Mouse (Mus musculus) ES-Bruce4 (cell line): ENCODE results near the gene Celf2. TPM values are rescaled to one million over a fixed set of nuclear protein-coding genes. Genes with fewer than 3 reads are reported as not detected.

ENCODE experiments used
- H3K27ac ChIP-seq: 2 replicates; pipeline ENCODE4 v1.5.1; 2012; ENCODE audit warnings: low read length, inconsistent platforms; ENCODE audit not compliant: insufficient read depth
- H3K27me3 ChIP-seq: 2 replicates; pipeline ENCODE4 v1.6.1; 2012; ENCODE audit warnings: mild to moderate bottlenecking, low read length, inconsistent platforms; ENCODE audit not compliant: control insufficient read depth, poor library complexity, insufficient read depth, severe bottlenecking
- H3K36me3 ChIP-seq: 2 replicates; pipeline ENCODE4 v1.6.1; 2012; ENCODE audit warnings: inconsistent platforms, mild to moderate bottlenecking, low read length, moderate library complexity; ENCODE audit not compliant: control insufficient read depth, poor library complexity, insufficient read depth, severe bottlenecking
- H3K4me1 ChIP-seq: one replicate; pipeline ENCODE4 v1.8.1; 2011; ENCODE audit warnings: low read length; ENCODE audit not compliant: control insufficient read depth, insufficient read depth
- H3K4me3 ChIP-seq: 2 replicates; pipeline ENCODE4 v1.5.1; 2011; ENCODE audit warnings: low read depth, mild to moderate bottlenecking, low read length
- H3K9ac ChIP-seq: 2 replicates; pipeline ENCODE4 v1.6.1; 2012; ENCODE audit warnings: low read depth, mild to moderate bottlenecking, inconsistent platforms; ENCODE audit not compliant: poor library complexity, severe bottlenecking
- H3K9me3 ChIP-seq: replicated peaks from 2 replicates; pipeline ENCODE4 v1.6.1; 2012; ENCODE audit warnings: mild to moderate bottlenecking, low read length, inconsistent platforms; ENCODE audit not compliant: control insufficient read depth, poor library complexity, insufficient read depth, severe bottlenecking
- CTCF ChIP-seq: IDR thresholded peaks from one replicate; pipeline ENCODE4 v1.8.1; 2011; ENCODE audit warnings: low read depth, low read length
- EP300 ChIP-seq: IDR thresholded peaks from 2 replicates; pipeline ENCODE4 v1.6.1; 2011; ENCODE audit warnings: low read depth, low read length; ENCODE audit not compliant: insufficient read depth
- POLR2A ChIP-seq: IDR thresholded peaks from one replicate; pipeline ENCODE4 v1.8.1; 2011; ENCODE audit warnings: low read length; ENCODE audit not compliant: insufficient read depth
- polyA plus RNA-seq: library from polyadenylated mRNA; stranded (reverse); fragments of >200 nt; gene quantifications from 2 replicates; pipeline ENCODE4 v1.2.4, GENCODE M21; 2011; ENCODE audit warnings: low read depth; ENCODE audit not compliant: missing spikeins, insufficient read depth, insufficient read length

The Celf2 gene
- polyA plus RNA-seq, 1 experiment: 10.6 TPM

DNA sequence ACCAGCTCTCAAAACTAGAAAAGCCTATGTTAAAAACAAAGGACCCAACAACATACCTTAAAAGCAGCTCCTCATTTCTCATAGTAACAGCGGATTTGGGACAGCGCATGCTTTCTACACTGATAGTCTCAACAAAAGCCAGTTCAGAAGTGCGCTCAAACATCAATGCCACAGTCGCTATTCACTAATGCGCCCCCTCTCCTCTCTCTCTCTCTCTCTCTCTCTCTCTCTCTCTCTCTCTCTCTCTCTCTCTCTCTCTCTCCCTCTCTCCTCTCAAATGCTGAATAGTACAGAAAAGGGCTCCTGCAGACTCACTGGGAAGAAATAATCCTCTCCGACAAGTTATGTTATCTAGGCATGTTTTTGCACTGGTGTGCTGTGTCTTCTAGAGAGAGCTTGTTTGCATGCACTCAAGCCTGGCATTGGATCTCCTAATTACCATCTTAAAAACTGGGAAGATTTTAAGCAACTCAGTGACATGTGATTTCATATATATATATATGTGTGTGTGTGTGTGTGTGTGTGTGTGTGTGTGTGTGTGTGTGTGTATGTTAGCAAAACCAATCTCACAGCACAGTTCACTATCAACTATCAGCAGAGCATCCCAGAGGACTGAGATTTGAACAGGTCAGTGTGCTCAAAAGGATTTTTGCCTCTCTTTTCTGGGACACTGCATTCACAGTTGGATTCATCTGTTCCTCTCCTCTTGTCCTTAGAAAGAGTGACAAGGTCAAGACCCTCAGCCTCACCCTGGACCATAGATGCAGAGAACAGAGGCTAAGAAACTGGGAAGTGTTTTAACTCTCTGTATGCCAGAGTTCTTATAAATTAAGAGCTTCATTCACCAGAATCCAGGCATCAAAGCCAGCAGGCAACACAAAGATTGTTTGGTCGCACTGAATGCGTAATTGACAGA lies 624.3 kb downstream of the Celf2 start:
- Histone ChIP-seq H3K27me3 (no peaks in the 10 kb centered on the region), H3K9me3 (no peaks in the 10 kb centered on the region), H3K4me3 (no peak overlapping the region), H3K36me3 (no peaks in the 10 kb centered on the region), H3K27ac (no peak overlapping the region), H3K4me1 (no peaks in the 10 kb centered on the region), H3K9ac (no peak overlapping the region)
- TF ChIP-seq EP300: no peak
- no peak for TF ChIP-seq CTCF
- TF ChIP-seq POLR2A: no peak

DNA sequence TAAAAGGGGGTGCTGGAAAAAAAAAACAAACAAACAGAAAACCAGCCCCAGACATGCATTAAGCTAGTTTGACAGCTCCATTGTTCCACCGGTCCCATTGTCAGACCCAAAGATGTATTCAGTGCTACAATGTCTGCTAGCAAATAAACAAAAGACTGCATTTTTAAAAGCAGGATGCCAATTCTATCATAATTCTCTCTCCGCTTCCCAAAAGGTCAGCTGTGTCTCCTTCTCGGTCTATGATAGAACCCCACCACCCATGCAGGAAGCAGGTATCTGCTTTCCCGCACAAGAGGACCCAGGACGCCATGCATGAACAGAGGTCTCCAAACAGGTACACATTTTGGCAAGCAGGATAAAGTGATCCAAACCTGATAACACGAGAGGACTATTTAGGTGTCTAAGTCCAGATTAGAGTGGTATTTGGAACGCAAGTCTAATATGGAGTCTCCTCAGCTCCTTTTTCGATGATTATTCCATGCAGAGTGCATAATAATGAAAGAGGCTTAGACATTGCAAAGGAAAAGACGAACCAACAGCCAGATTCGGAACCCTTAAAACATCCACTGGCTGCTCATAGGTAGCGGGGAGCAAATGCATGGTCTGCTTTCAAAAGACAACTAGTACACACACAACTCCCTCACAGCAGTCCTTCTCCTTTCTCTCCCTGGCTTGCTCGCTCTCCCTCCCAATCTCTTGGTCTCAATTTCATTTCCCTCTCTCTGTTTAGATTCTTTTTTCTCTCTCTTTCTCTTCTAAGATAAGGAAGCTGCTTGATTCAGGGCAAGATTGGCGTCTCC lies 625.2 kb downstream of the Celf2 start:
- Histone ChIP-seq H3K4me1 (no peaks in the 10 kb centered on the region), H3K27me3 (no peaks in the 10 kb centered on the region), H3K27ac (no peak overlapping the region), H3K9me3 (no peaks in the 10 kb centered on the region), H3K9ac (no peak overlapping the region), H3K4me3 (no peak overlapping the region), H3K36me3 (no peaks in the 10 kb centered on the region)
- no peak for TF ChIP-seq POLR2A
- TF ChIP-seq CTCF: no peak
- TF ChIP-seq EP300: no peak

DNA sequence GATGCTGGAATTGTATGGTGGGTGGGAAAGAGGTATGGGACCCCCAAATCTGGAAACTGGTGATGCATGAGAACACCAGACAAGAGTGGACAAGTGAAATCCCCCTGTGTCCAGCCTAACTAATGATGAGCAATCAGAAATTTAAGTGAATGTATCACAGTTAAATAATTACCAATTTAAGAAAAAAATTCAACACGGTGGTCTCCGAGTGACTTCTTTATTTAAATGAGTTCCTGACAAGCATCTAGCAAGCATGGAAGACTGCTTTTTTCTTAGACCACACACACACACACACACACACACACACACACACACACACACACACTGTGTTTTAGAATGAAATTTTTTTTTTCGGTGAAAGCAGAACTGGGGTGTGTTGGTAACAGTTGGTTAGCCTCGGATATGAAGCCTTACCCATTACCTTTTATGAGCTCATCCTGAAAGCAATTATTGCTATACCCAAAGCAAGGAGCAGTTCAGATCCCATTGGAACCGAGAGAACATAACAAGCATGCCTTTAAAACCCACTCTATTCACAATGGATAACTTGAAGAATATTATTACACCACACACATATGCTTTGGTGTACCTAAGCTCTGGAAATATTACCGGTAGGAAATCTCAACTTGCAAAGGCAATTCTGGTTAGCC lies 627.0 kb downstream of the Celf2 start:
- Histone ChIP-seq H3K9me3 (no peaks in the 10 kb centered on the region), H3K9ac (no peak overlapping the region), H3K27me3 (no peaks in the 10 kb centered on the region), H3K4me3 (no peak overlapping the region), H3K36me3 (no peaks in the 10 kb centered on the region), H3K27ac (no peak overlapping the region), H3K4me1 (no peaks in the 10 kb centered on the region)
- no peak for TF ChIP-seq CTCF
- TF ChIP-seq POLR2A: no peak
- TF ChIP-seq EP300: no peak

DNA sequence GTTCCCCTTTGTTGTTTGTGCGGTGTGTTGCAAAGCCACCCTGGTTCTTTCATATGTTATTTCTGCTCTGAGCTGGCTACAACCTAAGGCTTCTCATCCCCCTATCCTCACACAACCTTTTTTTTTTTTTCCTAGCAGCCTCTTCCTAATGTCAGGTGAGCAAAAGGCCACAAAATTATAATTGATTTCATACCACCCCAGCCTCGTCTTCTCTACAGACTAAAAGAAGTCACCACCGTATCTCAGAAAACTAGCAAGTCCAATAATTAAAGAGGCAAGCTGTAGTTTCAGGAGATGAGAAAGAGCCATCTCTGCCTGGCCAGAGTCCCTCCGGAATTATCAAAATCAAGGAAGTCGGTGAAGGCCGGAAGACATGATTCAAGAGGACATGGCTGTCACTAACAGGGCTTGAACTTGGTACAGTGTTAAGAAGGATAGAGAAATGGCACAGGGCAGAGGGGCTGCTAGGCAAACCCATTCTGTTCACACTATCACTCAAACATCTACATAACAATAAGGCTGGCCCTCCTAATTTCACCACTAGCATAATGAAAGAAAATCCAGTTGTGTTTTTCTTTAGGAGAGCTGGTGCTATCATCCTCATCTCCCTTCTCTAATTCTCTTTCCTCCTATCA lies 628.3 kb downstream of the Celf2 start:
- Histone ChIP-seq H3K27me3 (no peaks in the 10 kb centered on the region), H3K4me1 (no peaks in the 10 kb centered on the region), H3K27ac (no peak overlapping the region), H3K36me3 (no peaks in the 10 kb centered on the region), H3K9me3 (no peaks in the 10 kb centered on the region), H3K4me3 (no peak overlapping the region), H3K9ac (no peak overlapping the region)
- no peak for TF ChIP-seq CTCF
- TF ChIP-seq EP300: no peak
- no peak for TF ChIP-seq POLR2A

DNA sequence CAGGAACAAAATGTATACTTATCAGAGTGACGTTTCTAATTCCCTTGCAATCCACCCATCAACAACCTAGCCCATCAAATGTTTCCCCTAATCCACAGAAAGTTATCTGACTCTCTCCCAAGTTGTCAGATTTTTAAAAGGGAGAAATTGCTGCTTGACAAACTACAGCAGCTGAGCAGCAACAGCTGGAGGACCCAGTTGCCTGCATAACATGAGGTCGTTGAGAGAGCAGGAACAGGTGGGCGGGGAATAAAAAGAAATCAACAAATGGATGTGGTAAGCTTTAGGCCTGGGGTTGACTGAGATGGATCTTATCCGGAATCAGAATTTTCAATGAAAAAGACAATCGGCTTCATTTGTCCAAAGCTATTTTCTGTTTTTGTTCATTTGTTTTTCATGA lies 632.3 kb downstream of the Celf2 start:
- no peaks in the 10 kb centered on the region for H3K9me3 ChIP-seq
- H3K9ac ChIP-seq: no peak overlapping the region
- H3K36me3 ChIP-seq: no peaks in the 10 kb centered on the region
- TF ChIP-seq CTCF: no peak
- no peak for TF ChIP-seq POLR2A
- no peak for TF ChIP-seq EP300
- H3K4me3 ChIP-seq: no peak overlapping the region
- H3K4me1 ChIP-seq: no peaks in the 10 kb centered on the region
- H3K27ac ChIP-seq: no peak overlapping the region
- peaks cover 1% of the 10 kb centered on the region for H3K27me3 ChIP-seq
